Mouse (Mus musculus) cerebellum, adult (tissue): ENCODE measurements around the gene Tas2r135.

Experiments
- ATAC-seq: cut with Nextera tagmentation; 2 replicates; pipeline ENCODE4 v1.9.2; 2017; ENCODE audit warnings: mild to moderate bottlenecking, moderate library complexity, mixed read lengths; ENCODE audit not compliant: insufficient number of reproducible peaks, low FRiP score, low TSS enrichment

The Tas2r135 gene

GRCm38 (mm10) chr6:42373669-42374430, 31.4 kb upstream of the Tas2r135 start:
- ATAC-seq: no peak; the same call in 1 of the 2 replicates

GRCm38 (mm10) chr6:42374701-42375100, 30.5 kb upstream of the Tas2r135 start:
- no peak for ATAC-seq

GRCm38 (mm10) chr6:42375131-42375530, 30.1 kb upstream of the Tas2r135 start:
- ATAC-seq: no peak

GRCm38 (mm10) chr6:42376016-42376415, 29.2 kb upstream of the Tas2r135 start:
- no peak for ATAC-seq

- ATAC-seq: no peak
Observed at GRCm38 (mm10) chr6:42376504-42377019, 28.7 kb upstream of the Tas2r135 start.

- no peak for ATAC-seq
Observed at GRCm38 (mm10) chr6:42377280-42377679, 28.0 kb upstream of the Tas2r135 start.

- no peak for ATAC-seq
Observed at GRCm38 (mm10) chr6:42379551-42379950, 25.7 kb upstream of the Tas2r135 start.

- no peak for ATAC-seq
Observed at GRCm38 (mm10) chr6:42380416-42381144, 24.7 kb upstream of the Tas2r135 start.

GRCm38 (mm10) chr6:42381221-42381620, 24.0 kb upstream of the Tas2r135 start:
- no peak for ATAC-seq

GRCm38 (mm10) chr6:42381916-42382381, 23.3 kb upstream of the Tas2r135 start:
- no peak for ATAC-seq

GRCm38 (mm10) chr6:42383360-42383759, 21.9 kb upstream of the Tas2r135 start:
- no peak for ATAC-seq

- no peak for ATAC-seq
Observed at GRCm38 (mm10) chr6:42385635-42386034, 19.6 kb upstream of the Tas2r135 start.

- ATAC-seq: no peak
Observed at GRCm38 (mm10) chr6:42391796-42392330, 13.4 kb upstream of the Tas2r135 start.

- peak; percentile 52 for ATAC-seq
Observed at GRCm38 (mm10) chr6:42395960-42396809, 9.0 kb upstream of the Tas2r135 start.

- no peak for ATAC-seq
Observed at GRCm38 (mm10) chr6:42397041-42397657, 8.1 kb upstream of the Tas2r135 start.

GRCm38 (mm10) chr6:42398285-42398684, 6.9 kb upstream of the Tas2r135 start:
- no peak for ATAC-seq

- ATAC-seq: no peak
Observed at GRCm38 (mm10) chr6:42398998-42399397, 6.2 kb upstream of the Tas2r135 start.

- no peak for ATAC-seq
Observed at GRCm38 (mm10) chr6:42399938-42400337, 5.3 kb upstream of the Tas2r135 start, which contains the start of gene Tas2r143. TSS of gene Tas2r143 (plus strand) at chr6:42400238.

- no peak for ATAC-seq
Observed at GRCm38 (mm10) chr6:42419443-42419842, 14.2 kb downstream of the Tas2r135 start.

- ATAC-seq: no peak
Observed at GRCm38 (mm10) chr6:42421439-42421838, 16.2 kb downstream of the Tas2r135 start.
